Mouse (Mus musculus) cerebellum, adult 11-12 months (tissue): ENCODE measurements at regions not wholly inside any gene's neighbourhood (a gene's known extent, or its start where the extent isn't known, plus 50 kb on each side); places are given as distances from the start of the nearest gene placed in this dataset.

ENCODE experiments used
- DNase-seq: peaks from one replicate; pipeline ENCODE4 v3.0.0; 2022

DNA sequence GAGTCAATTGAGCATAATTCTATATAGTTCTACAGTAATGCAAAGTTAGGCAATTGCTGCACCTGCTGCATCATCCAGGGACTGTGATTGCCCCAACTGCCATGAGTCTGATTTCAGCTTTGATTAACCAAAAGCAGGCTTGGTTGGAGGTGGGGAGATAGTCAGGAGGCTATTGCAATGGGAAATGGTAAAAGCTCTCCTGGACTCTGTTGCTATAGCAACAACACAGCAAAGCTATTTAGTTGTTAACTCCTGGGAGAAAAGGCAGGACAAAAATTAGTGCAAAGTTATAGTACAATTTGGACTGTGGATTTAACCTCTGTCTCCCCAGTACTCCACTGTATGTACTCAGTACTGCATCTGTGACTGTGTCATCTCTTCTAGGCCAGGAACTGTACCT is 51.7 kb upstream of the Rasgrf1 start:
- DNase-seq: no peak

GRCm38 (mm10) chr9:89850491-89851282 is 59.0 kb upstream of the Rasgrf1 start:
- peak; percentile 93 for DNase-seq

DNA sequence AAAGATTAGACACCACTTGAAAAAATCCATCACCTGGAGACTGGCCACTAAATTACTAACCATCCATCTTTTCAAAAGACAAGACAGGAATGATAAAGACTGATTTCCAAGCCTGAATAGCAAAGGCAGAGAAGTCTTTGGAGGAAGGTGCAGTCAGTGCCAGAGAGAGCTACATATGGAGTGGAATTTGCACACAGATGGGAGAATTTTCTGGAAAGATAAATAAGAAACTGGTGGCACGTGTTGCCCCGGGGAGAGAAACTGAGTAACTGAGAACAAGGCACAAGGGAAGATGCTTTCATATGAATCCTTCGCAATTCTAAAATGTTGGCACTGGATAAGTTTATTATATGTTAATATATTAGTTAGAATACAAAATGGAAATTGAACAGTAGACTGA is 59.8 kb upstream of the Rasgrf1 start:
- no peak for DNase-seq

- DNase-seq: no peak
Measured at GRCm38 (mm10) chr9:89848571-89848970, 61.1 kb upstream of the Rasgrf1 start.

DNA sequence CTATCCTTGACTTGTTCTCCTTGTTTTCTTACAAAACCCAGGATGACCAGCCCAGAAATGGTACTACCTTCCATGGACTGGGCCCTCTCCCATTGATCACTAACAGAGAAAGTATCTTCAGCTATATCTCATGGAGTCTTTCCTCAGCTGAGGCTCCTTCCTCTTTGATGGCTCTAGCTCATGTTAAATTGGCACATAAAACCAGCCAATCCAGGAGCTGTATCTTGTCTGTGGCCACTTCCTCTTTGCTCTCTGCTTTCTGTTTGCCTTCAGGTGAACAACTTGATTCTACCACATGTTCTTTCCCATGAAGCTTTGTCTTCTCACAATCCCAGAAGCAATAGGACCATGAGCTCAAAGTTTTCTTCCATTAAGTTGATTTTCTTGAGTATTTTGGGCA is 62.7 kb upstream of the Rasgrf1 start:
- no peak for DNase-seq

DNA sequence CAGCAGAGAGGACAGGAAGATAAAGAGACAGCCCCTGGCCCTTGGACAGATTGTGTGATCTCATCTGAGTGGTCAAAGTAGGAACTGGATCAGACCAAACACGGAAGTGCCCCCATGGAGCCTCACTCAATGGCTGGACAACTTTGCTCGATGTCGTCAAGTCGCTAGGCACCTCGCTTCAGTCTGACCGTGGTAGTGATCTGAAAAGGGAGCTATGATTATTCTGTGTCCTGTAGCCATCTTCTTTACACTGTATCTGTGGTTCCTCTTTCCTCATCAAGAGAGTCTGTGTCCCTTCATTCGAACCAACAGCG is 67.0 kb upstream of the Rasgrf1 start:
- DNase-seq: no peak

- no peak for DNase-seq
Measured at GRCm38 (mm10) chr9:89841866-89842775, 67.6 kb upstream of the Rasgrf1 start.

DNA sequence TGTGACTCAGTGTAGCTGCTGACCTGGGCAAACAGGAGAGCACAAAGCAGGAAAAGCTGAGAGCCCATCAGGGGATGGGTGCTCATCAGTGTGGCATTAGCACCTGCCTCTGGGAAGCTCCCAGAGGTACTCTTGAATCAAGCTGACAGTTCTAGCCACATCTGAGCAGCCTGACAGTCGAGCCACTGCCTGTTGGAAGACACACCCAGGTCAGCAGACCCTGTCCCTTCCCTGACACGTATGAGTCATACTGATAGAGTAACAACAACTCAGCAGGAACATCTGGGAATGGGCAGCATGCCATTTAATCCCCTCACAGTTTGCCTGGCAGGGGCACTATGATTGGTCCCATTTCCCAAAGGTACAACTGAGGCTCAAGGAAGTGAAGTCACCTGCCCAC is 68.3 kb upstream of the Rasgrf1 start:
- no peak for DNase-seq

DNA sequence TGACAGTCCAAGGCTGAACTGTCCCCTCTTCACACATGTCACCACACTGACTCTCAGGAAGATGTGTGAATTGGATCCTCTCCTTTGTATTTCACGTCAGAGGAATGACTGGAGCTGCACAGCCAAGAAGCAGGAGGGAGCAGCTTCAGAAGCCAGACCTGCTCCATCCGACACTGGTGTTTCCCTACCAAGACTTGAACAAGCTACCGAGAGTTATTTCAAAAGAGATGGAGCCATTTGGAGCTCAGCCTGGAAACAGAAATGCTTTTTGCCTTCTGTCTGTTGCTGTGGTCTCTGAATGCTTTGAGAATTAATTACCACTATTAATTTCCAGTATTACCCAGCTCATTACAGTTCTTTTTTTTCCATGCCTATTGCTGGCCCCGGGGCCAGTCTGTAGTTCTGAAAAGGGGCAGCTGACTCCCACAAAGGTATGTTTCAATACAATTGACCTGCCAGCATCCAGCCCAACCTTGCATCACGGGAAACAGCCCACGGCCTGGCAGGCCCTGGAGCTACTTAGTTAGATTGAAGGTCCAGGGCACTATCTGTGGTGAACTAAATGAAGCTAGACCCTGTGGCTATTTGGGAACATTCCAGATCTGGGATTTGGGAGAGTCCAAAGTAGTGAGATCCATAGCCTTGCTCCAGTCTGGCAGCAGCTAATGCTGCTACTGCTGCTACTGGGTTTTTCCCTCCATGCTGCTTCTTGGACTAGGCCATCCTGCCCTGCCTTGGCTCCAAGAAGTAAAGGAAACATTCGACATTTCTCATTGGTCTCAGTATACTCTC is 73.1 kb upstream of the Rasgrf1 start:
- DNase-seq: no peak

GRCm38 (mm10) chr9:89833596-89833995 is 76.1 kb upstream of the Rasgrf1 start:
- no peak for DNase-seq

DNA sequence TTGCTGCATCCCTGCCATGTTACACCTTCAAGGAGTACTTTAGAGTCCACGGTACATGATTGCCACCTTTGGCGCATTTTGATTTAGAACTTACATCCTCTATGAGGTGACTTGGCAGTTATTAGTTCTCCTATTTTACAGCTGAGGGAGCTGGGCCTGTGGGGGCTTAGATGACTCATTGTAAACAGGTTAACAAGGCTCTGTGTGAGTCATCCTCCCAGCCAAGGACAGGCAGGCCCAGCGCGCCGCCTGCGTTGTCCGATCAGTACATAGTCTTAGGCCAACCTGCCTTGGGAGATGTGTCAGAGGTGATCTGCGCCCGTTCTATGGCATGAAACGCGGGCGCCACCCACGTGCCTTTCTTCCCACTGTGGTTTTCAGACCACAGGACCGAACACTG is 77.9 kb upstream of the Rasgrf1 start:
- no peak for DNase-seq

DNA sequence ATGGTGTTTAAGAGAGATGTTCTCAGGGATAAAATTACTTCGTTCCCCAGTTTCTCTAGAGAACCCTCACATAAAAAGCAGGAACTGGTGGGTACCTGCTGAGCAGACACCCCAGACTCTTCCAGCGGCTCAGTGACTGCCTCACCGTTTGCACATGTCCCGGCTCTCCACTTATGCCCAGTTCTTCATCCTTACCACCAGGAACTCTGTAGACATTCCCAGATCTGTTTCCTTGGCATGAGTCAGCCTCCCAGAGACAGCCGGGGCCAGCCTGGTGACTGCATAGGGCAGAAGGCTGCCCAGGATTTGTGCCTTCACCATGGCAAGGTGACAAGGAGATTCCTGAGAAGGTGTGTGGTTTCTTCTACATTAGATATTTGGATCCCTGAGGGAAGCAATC is 81.6 kb upstream of the Rasgrf1 start:
- DNase-seq: no peak

DNA sequence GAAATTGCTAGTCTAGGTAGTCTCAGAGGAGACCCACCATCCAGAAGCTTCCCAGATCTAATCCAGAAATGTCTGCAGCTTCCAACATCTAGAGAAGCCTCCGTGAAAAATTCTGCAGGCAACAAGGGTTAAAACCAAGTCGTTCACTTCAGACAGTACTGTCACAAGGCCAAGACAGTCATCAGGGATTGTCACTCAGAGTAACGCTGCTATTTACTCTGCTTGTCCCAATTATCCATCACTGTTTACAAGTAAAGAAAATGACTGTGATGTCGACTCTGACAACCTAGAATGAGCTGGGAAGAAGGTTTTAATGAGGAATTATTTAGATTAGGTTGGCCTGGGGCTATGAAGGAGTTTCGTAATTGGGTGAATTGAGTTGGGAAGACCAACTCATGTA is 82.1 kb upstream of the Rasgrf1 start:
- DNase-seq: no peak

GRCm38 (mm10) chr9:89826712-89827548 is 82.8 kb upstream of the Rasgrf1 start:
- peak; percentile 84 for DNase-seq

DNA sequence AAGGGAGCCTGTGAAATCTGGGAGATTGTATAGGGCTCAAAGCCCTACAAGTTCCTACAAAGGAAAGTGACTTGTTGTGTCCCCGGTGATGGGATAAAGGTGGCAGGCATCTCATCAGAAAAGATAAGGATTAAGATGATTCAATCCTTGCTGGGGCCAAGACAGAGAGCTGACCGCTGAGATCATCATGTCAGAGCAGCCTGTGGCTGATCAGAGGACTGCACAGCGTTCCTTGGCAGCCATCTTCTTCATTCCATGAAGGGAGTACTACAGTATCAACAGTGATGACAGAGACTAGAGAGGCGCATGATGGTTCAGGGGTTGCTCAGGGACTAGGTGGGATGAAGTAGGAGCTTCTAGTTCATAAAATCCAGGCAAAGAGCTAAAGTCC is 83.6 kb upstream of the Ankrd34c start:
- DNase-seq: no peak

DNA sequence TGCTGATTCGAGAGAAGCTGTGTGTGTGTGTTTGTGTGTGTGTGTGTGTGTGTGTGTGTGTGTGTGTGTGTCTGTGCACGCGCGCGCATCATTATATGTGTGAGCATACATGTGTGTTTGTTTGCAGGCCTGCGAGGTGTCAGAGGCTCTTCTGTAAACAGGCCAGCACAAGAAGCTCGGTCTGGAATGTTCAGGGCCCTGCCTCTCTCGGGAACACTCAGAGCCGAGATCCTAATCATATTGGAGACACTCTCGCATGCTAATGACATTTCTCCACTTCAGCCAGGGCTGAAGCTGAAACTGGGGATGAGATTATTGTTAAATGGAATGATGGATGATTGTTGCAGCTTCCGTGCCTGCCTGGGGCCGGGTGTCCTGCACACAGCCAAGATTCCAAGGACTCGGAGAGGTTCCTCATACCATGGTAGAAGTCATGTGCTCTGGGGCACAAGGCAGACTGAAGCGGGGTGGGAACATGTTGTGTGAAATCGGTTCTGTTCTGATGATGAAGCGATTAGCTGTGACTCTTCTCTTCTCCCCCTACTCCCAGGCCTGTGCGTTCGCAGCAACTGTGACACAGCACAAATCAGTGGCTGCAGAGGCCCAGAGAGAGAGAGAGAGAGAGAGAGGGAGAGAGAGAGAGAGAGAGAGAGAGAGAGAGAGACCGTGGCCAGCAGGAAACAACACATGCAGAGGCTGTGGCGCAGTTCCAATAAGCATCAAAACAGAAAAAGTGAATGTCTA is 83.0 kb upstream of the Ankrd34c start:
- no peak for DNase-seq

GRCm38 (mm10) chr9:89813616-89814318 is 75.5 kb upstream of the Ankrd34c start:
- DNase-seq: no peak

DNA sequence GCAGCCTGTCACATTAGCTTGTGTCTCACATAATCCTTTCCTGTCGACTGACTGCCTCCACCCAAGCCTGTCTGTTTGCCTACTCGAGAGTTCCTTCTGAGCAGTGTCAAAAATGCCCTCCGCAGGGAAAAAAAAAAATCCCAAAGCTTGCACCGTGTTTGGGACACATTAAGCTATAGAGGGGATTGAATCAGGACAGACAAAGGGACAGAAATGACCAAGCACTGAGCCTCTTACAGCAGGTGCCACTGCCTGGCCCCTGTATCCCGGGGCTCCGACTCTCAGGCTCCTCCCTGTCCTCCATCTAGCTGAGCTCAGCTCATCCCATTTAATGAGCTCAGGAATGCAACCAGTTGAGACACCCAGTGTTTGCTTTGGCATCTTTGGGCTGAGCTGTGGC is 69.1 kb upstream of the Ankrd34c start:
- no peak for DNase-seq

- DNase-seq: no peak
Measured at GRCm38 (mm10) chr9:89802658-89803057, 64.4 kb upstream of the Ankrd34c start.

- DNase-seq: peak; percentile 8
Measured at GRCm38 (mm10) chr9:89793018-89793417, 54.7 kb upstream of the Ankrd34c start.

- no peak for DNase-seq
Measured at GRCm38 (mm10) chr9:89789926-89790325, 51.7 kb upstream of the Ankrd34c start.
